Mouse (Mus musculus): ENCODE data around the gene Kcnj10.

GRCm38 (mm10) chr1:172368768-172369418, 27.9 kb downstream of the Kcnj10 start:
- TF ChIP-seq CTCF (IDR thresholded peaks at IDR 0.05; ENCODE audit: borderline replicate concordance, insufficient read depth, low read length) = no peak
- TF ChIP-seq POLR2A (IDR thresholded peaks at IDR 0.05; ENCODE audit: low read depth, low read length) = no peak

Measured in embryonic fibroblast, embryonic 13.5 days (primary cell).